Mouse (Mus musculus) brain, embryonic 14.5 days (tissue): ENCODE results near the gene Pdzd8.
A peak's percentile ranks its signal among the peaks of the same experiment; 100 is the strongest.

Experiments
- CTCF ChIP-seq: fragments of 200-500 bp; IDR thresholded peaks from 2 replicates; pipeline ENCODE4 v1.5.1; 2012; ENCODE audit warnings: inconsistent platforms, mild to moderate bottlenecking, moderate library complexity, borderline replicate concordance; ENCODE audit not compliant: insufficient read depth, insufficient read length; ENCODE audit errors: extremely low read depth
- POLR2A ChIP-seq: fragments of 200-500 bp; IDR thresholded peaks from 2 replicates; pipeline ENCODE4 v1.6.1; 2012; ENCODE audit warnings: mild to moderate bottlenecking, inconsistent platforms, borderline replicate concordance; ENCODE audit not compliant: poor library complexity, insufficient read depth, insufficient read length, severe bottlenecking; ENCODE audit errors: extremely low read depth

- TF ChIP-seq CTCF (0 out of 2 replicates have a peak, but pooled peaks have one; percentile 14), POLR2A (no peak)
Observed at GRCm38 (mm10) chr19:59345081-59345657, 411 bp downstream of the Pdzd8 start.
